Comparison of ENCODE assay signal across 15 mouse cellular contexts in genomic region chr6:87734136-87734535, GRCm38 (mm10). TPM values are rescaled to one million over a fixed set of nuclear protein-coding genes. Genes with fewer than 3 reads are reported as not detected.
DNase-seq lines count a peak whose midpoint lies in the region; ATAC-seq and TF ChIP-seq lines count a peak whose summit lies in the region.
"Had no signal": no experiment of that assay in that cellular context is flagged by ENCODE, and none has a peak within 500 bp of the region (broad histone marks: within the 10 kb centered on the region; RNA-seq: fewer than 3 reads in every experiment).

No protein-coding gene starts in this region.

- peaks cover 73% of the 10 kb centered on the region for H3K4me1 ChIP-seq in midbrain, embryonic 10.5 days
- peaks cover 8% of the 10 kb centered on the region; the same call in 1 of the 2 replicates for H3K4me1 ChIP-seq in midbrain, postnatal 0 days (ENCODE audit: insufficient read depth, low read length)
- peaks cover 54% of the 10 kb centered on the region for H3K4me1 ChIP-seq in kidney, embryonic 15.5 days
- peaks cover 20% of the 10 kb centered on the region for H3K4me1 ChIP-seq in lung, postnatal 0 days (ENCODE audit: insufficient read depth, low read depth, low read length)

- peaks cover 16% of the 10 kb centered on the region for H3K36me3 ChIP-seq in midbrain, embryonic 10.5 days
- no peaks in the 10 kb centered on the region for H3K36me3 ChIP-seq in midbrain, postnatal 0 days (ENCODE audit: insufficient read depth, low read length)
- no peaks in the 10 kb centered on the region for H3K36me3 ChIP-seq in kidney, embryonic 15.5 days
- no peaks in the 10 kb centered on the region for H3K36me3 ChIP-seq in lung, postnatal 0 days (ENCODE audit: insufficient read depth, low read length)
- H3K36me3 ChIP-seq: heart, embryonic 13.5 days; midbrain, embryonic 13.5 days had no signal

- peak overlapping the region; percentile 78; the same call in 1 of the 2 replicates for H3K4me3 ChIP-seq in midbrain, embryonic 10.5 days
- H3K4me3 ChIP-seq in midbrain, postnatal 0 days (ENCODE audit: low read depth, low read length), result no peak overlapping the region
- no peak overlapping the region for H3K4me3 ChIP-seq in kidney, embryonic 15.5 days (replicated peaks)
- H3K4me3 ChIP-seq in lung, postnatal 0 days (ENCODE audit: low read depth, low read length), result no peak overlapping the region

- peaks cover 6% of the 10 kb centered on the region; the same call in 1 of the 2 replicates for H3K9me3 ChIP-seq in midbrain, embryonic 10.5 days (replicated peaks)
- no peaks in the 10 kb centered on the region for H3K9me3 ChIP-seq in midbrain, postnatal 0 days (ENCODE audit: low read length)
- no peaks in the 10 kb centered on the region for H3K9me3 ChIP-seq in kidney, embryonic 15.5 days (replicated peaks)
- H3K9me3 ChIP-seq in lung, postnatal 0 days (ENCODE audit: low read length), result no peaks in the 10 kb centered on the region
- H3K9me3 ChIP-seq: heart, embryonic 13.5 days; midbrain, embryonic 13.5 days had no signal

- no peak overlapping the region; the same call in 1 of the 2 replicates for H3K27ac ChIP-seq in midbrain, embryonic 10.5 days (replicated peaks)
- no peak overlapping the region for H3K27ac ChIP-seq in midbrain, postnatal 0 days (ENCODE audit: low read depth, low read length)
- no peak overlapping the region for H3K27ac ChIP-seq in kidney, embryonic 15.5 days
- 0 out of 2 replicates have a peak overlapping the region, but pooled peaks have one; percentile 60 for H3K27ac ChIP-seq in lung, postnatal 0 days (ENCODE audit: low read length)
- H3K27ac ChIP-seq: midbrain, embryonic 13.5 days had no signal

- no peak for TF ChIP-seq CTCF in midbrain, postnatal 0 days (IDR thresholded peaks at IDR 0.05)
- TF ChIP-seq CTCF in lung, postnatal 0 days (IDR thresholded peaks at IDR 0.05), result no peak

- no peak overlapping the region for H3K9ac ChIP-seq in midbrain, postnatal 0 days (replicated peaks; ENCODE audit: low read length, poor library complexity, severe bottlenecking)
- no peak overlapping the region for H3K9ac ChIP-seq in kidney, embryonic 15.5 days
- no peak overlapping the region for H3K9ac ChIP-seq in lung, postnatal 0 days (replicated peaks; ENCODE audit: low read depth)
- H3K9ac ChIP-seq: heart, embryonic 13.5 days; midbrain, embryonic 13.5 days had no signal

- no peak for ATAC-seq in midbrain, postnatal 0 days (ENCODE audit: low FRiP score)
- peak; percentile 59 for ATAC-seq in kidney, embryonic 15.5 days (replicated peaks; ENCODE audit: low FRiP score)
- ATAC-seq in lung, postnatal 0 days, result peak; percentile 79
- ATAC-seq: midbrain, embryonic 13.5 days had no signal

- peak; percentile 70; the same call in 1 of the 2 replicates for TF ChIP-seq EP300 in lung, postnatal 0 days (IDR thresholded peaks at IDR 0.05)

- DNase-seq in midbrain, embryonic 10.5 days (ENCODE audit: low spot score), result peak; percentile 35
- DNase-seq in midbrain, postnatal 0 days (ENCODE audit: low spot score), result no peak
- DNase-seq in lung, postnatal 0 days (ENCODE audit: low spot score), result peak; percentile 86
- DNase-seq in yolk sac, embryonic 10.5 days (ENCODE audit: low spot score), result peak; percentile 26
- DNase-seq in layer of hippocampus, adult 11-12 months (ENCODE audit: low spot score), result no peak
- no peak for DNase-seq in adrenal gland, postnatal 14 days
- DNase-seq: adrenal gland, postnatal 36 days; cerebellum, adult 11-12 months; right cerebral cortex, postnatal 14 days had no signal

- WGBS in midbrain, embryonic 10.5 days, result 72% methylated on average over 5 of the region's 5 CpGs
- WGBS in midbrain, postnatal 0 days, result 67% methylated on average over 5 of the region's 5 CpGs
- 35% methylated on average over 5 of the region's 5 CpGs for WGBS in kidney, embryonic 15.5 days
- WGBS in lung, postnatal 0 days, result 22% methylated on average over 5 of the region's 5 CpGs

- peaks cover 84% of the 10 kb centered on the region for H3K27me3 ChIP-seq in midbrain, embryonic 10.5 days (ENCODE audit: low read depth, poor library complexity, severe bottlenecking)
- peaks cover 3% of the 10 kb centered on the region; the same call in 1 of the 2 replicates for H3K27me3 ChIP-seq in midbrain, postnatal 0 days (ENCODE audit: insufficient read depth, low read length)
- H3K27me3 ChIP-seq in kidney, embryonic 15.5 days, result peaks cover 67% of the 10 kb centered on the region
- peaks cover 18% of the 10 kb centered on the region; the same call in 1 of the 2 replicates for H3K27me3 ChIP-seq in lung, postnatal 0 days (replicated peaks; ENCODE audit: insufficient read depth, low read length)

- no peak overlapping the region for H3K4me2 ChIP-seq in midbrain, postnatal 0 days (ENCODE audit: low read depth, low read length, poor library complexity, severe bottlenecking)
- H3K4me2 ChIP-seq in kidney, embryonic 15.5 days, result no peak overlapping the region
- H3K4me2 ChIP-seq in lung, postnatal 0 days (replicated peaks; ENCODE audit: low read depth, low read length), result no peak overlapping the region
- H3K4me2 ChIP-seq: liver, embryonic 11.5 days had no signal

RNA-seq across cellular contexts. Expression of gene Efcc1, which starts 3.5 kb away (rescaled TPM):
- polyA plus RNA-seq in midbrain, embryonic 10.5 days (2016; fragmentation: Nextera tagmentation; extraction: Ambion mirVana), result 5.4 and 7.2 TPM in 2 replicates
- total RNA-seq in midbrain, postnatal 0 days (2014; rRNA removed), result 6.6 and 15.8 TPM in 2 replicates
- 8.7 and 11.2 TPM in 2 replicates for polyA plus RNA-seq in midbrain, postnatal 0 days (2015; fragmentation: Nextera tagmentation; extraction: Ambion mirVana)
- polyA plus RNA-seq in kidney, embryonic 15.5 days (2015; fragmentation: Nextera tagmentation; extraction: Ambion mirVana), result 1.4 and 1.5 TPM in 2 replicates
- polyA plus RNA-seq in lung, postnatal 0 days (2015; fragmentation: Nextera tagmentation; extraction: Ambion mirVana), result 4.0 and 5.9 TPM in 2 replicates
- total RNA-seq in adrenal gland, postnatal 14 days (2021), result 1.1 and 2.5 TPM in 2 replicates
- total RNA-seq: neutrophil, adult 5-6 weeks had no signal

RNA-seq across cellular contexts. Expression of gene Gp9, which starts 43.7 kb away (rescaled TPM):
- 2.8 and 3.4 TPM in 2 replicates for polyA plus RNA-seq in midbrain, embryonic 10.5 days (2016; fragmentation: Nextera tagmentation; extraction: Ambion mirVana)
- 1.7 TPM in 1 of 2 replicates, not detected in the other for total RNA-seq in midbrain, postnatal 0 days (2014; rRNA removed)
- not detected in 2 replicates for polyA plus RNA-seq in midbrain, postnatal 0 days (2015; fragmentation: Nextera tagmentation; extraction: Ambion mirVana)
- 1.9 and 2.0 TPM in 2 replicates for polyA plus RNA-seq in kidney, embryonic 15.5 days (2015; fragmentation: Nextera tagmentation; extraction: Ambion mirVana)
- 8.3 and 9.1 TPM in 2 replicates for polyA plus RNA-seq in lung, postnatal 0 days (2015; fragmentation: Nextera tagmentation; extraction: Ambion mirVana)
- 0.52 and 0.60 TPM in 2 replicates for total RNA-seq in adrenal gland, postnatal 14 days (2021)
- total RNA-seq: adrenal gland, postnatal 36 days; gastrocnemius, adult 8-10 months had no signal

Comparison
In these comparisons a context has a peak if more than half of its experiments do, and no peak if none do; other contexts are left out.
1. DNase-seq: peak in midbrain, embryonic 10.5 days (single experiment), lung, postnatal 0 days (single experiment) and yolk sac, embryonic 10.5 days (single experiment); none in midbrain, postnatal 0 days (single experiment), layer of hippocampus, adult 11-12 months (single experiment) and adrenal gland, postnatal 14 days (single experiment).